Mouse (Mus musculus) midbrain, embryonic 14.5 days (tissue): ENCODE results near the gene Gm20388. TPM values are rescaled to one million over a fixed set of nuclear protein-coding genes. Genes with fewer than 3 reads are reported as not detected.

Source experiments
- ATAC-seq: fragments of 200-750 bp; cut with Nextera tagmentation; 2 replicates; pipeline ENCODE4 v1.8.0; 2017; ENCODE audit warnings: moderate number of reproducible peaks, moderate library complexity; ENCODE audit not compliant: low FRiP score, low TSS enrichment
- DNase-seq: peaks from one replicate; pipeline ENCODE4 v3.0.0-alpha.2; 2015
- H3K27ac ChIP-seq: fragments of 300-500 bp; sonication (generic); replicated peaks from 2 replicates; pipeline ENCODE4 v1.5.1; 2014; ENCODE audit warnings: mild to moderate bottlenecking, low read depth, low read length, moderate library complexity
- H3K27me3 ChIP-seq: fragments of 300-500 bp; sonication (generic); 2 replicates; pipeline ENCODE4 v1.6.1; 2014; ENCODE audit warnings: low read length, control low read depth, mixed read lengths; ENCODE audit not compliant: control insufficient read depth, insufficient read depth
- H3K36me3 ChIP-seq: fragments of 300-500 bp; sonication (generic); 2 replicates; pipeline ENCODE4 v1.6.1; 2014; ENCODE audit warnings: low read length, control low read depth; ENCODE audit not compliant: control insufficient read depth, insufficient read depth
- H3K4me1 ChIP-seq: fragments of 300-500 bp; sonication (generic); 2 replicates; pipeline ENCODE4 v1.6.1; 2014; ENCODE audit warnings: mild to moderate bottlenecking, antibody characterized with exemption, low read length, control low read depth; ENCODE audit not compliant: control insufficient read depth, insufficient read depth
- H3K4me2 ChIP-seq: fragments of 300-500 bp; sonication (generic); 2 replicates; pipeline ENCODE4 v1.6.1; 2014; ENCODE audit warnings: mild to moderate bottlenecking, low read length, moderate library complexity
- H3K4me3 ChIP-seq: fragments of 300-500 bp; sonication (generic); replicated peaks from 2 replicates; pipeline ENCODE4 v1.5.1; 2014; ENCODE audit warnings: low read depth, low read length
- H3K9ac ChIP-seq: fragments of 300-500 bp; sonication (generic); replicated peaks from 2 replicates; pipeline ENCODE4 v1.6.1; 2014; ENCODE audit warnings: mild to moderate bottlenecking, low read length, moderate library complexity
- H3K9me3 ChIP-seq: fragments of 300-500 bp; sonication (generic); 2 replicates; pipeline ENCODE4 v1.6.1; 2016; ENCODE audit warnings: low read length, control low read depth, mixed read lengths; ENCODE audit not compliant: control insufficient read depth
- WGBS: fragments of 180-500 bp; shearing (Covaris S2); extraction: QIAGEN DNeasy Blood & Tissue Kit; methylation state at CpG from one replicate; pipeline ENCODE4 v1.1.7; 2014; 5-methylcytosine and 5-hydroxymethylcytosine counted together
- polyA plus RNA-seq: library from polyadenylated mRNA; unstranded; fragments of >200 nt; fragmentation: Nextera tagmentation; extraction: Ambion mirVana; gene quantifications from 2 replicates; pipeline ENCODE4 v1.2.1, GENCODE M21; 2014

The Gm20388 gene
- polyA plus RNA-seq, 1 experiment from 2014 or later = 4.1 TPM

- Histone ChIP-seq H3K27me3 (no peaks in the 10 kb centered on the region), H3K9me3 (no peaks in the 10 kb centered on the region), H3K36me3 (no peaks in the 10 kb centered on the region), H3K4me1 (no peaks in the 10 kb centered on the region), H3K9ac (no peak overlapping the region), H3K4me3 (no peak overlapping the region), H3K4me2 (no peak overlapping the region), H3K27ac (no peak overlapping the region)
- no peak for ATAC-seq
- no peak for DNase-seq
Measured at GRCm38 (mm10) chr8:119984085-119984484, 73.4 kb downstream of the Gm20388 start.

GRCm38 (mm10) chr8:119986174-119986573 lies 75.5 kb downstream of the Gm20388 start:
- no peak overlapping the region for H3K27ac ChIP-seq
- no peaks in the 10 kb centered on the region for H3K9me3 ChIP-seq
- WGBS = 64% methylated on average over 5 of the region's 5 CpGs
- no peak overlapping the region for H3K4me3 ChIP-seq
- H3K36me3 ChIP-seq = no peaks in the 10 kb centered on the region
- no peaks in the 10 kb centered on the region for H3K4me1 ChIP-seq
- H3K27me3 ChIP-seq = peaks cover 3% of the 10 kb centered on the region; the same call in 1 of the 2 replicates
- ATAC-seq (no peak), DNase-seq (no peak)
- no peak overlapping the region for H3K9ac ChIP-seq
- no peak overlapping the region for H3K4me2 ChIP-seq

GRCm38 (mm10) chr8:119988087-119988486 lies 77.4 kb downstream of the Gm20388 start:
- Histone ChIP-seq H3K4me1 (no peaks in the 10 kb centered on the region), H3K4me3 (no peak overlapping the region), H3K27ac (no peak overlapping the region), H3K27me3 (peaks cover 21% of the 10 kb centered on the region), H3K4me2 (no peak overlapping the region), H3K36me3 (no peaks in the 10 kb centered on the region), H3K9ac (no peak overlapping the region), H3K9me3 (no peaks in the 10 kb centered on the region)
- ATAC-seq (no peak), DNase-seq (no peak)
- 76% methylated on average over 15 of the region's 15 CpGs for WGBS

- H3K4me1 ChIP-seq = no peaks in the 10 kb centered on the region
- H3K9ac ChIP-seq = no peak within 1 kb of the TSS
- H3K4me2 ChIP-seq = peak within 1 kb of the TSS; percentile 57
- no peaks in the 10 kb centered on the region for H3K9me3 ChIP-seq
- under 1% methylated on average over 25 of the region's 25 CpGs for WGBS
- H3K4me3 ChIP-seq = peak within 1 kb of the TSS; percentile 26
- no peaks in the 10 kb centered on the region for H3K36me3 ChIP-seq
- H3K27me3 ChIP-seq = peaks cover 33% of the 10 kb centered on the region
- H3K27ac ChIP-seq = no peak within 1 kb of the TSS
- DNase-seq = peak; percentile 90
- ATAC-seq = peak; percentile 79
Measured at GRCm38 (mm10) chr8:119992249-119992648, 81.6 kb downstream of the Gm20388 start, which contains the start of gene Crispld2. Crispld2 (plus strand) TSS chr8:119992438.

GRCm38 (mm10) chr8:119994114-119994513 lies 83.5 kb downstream of the Gm20388 start:
- 82% methylated on average over 7 of the region's 7 CpGs for WGBS
- H3K9ac ChIP-seq = no peak overlapping the region
- no peak overlapping the region for H3K4me2 ChIP-seq
- H3K9me3 ChIP-seq = no peaks in the 10 kb centered on the region
- ATAC-seq (no peak), DNase-seq (no peak)
- H3K27me3 ChIP-seq = peaks cover 33% of the 10 kb centered on the region
- no peak overlapping the region for H3K4me3 ChIP-seq
- H3K4me1 ChIP-seq = no peaks in the 10 kb centered on the region
- H3K36me3 ChIP-seq = no peaks in the 10 kb centered on the region
- no peak overlapping the region for H3K27ac ChIP-seq

- DNase-seq = no peak
- no peak overlapping the region for H3K4me2 ChIP-seq
- no peak overlapping the region for H3K27ac ChIP-seq
- H3K9me3 ChIP-seq = no peaks in the 10 kb centered on the region
- H3K36me3 ChIP-seq = no peaks in the 10 kb centered on the region
- no peak for ATAC-seq
- H3K27me3 ChIP-seq = peaks cover 33% of the 10 kb centered on the region
- 75% methylated on average over 6 of the region's 6 CpGs for WGBS
- H3K9ac ChIP-seq = no peak overlapping the region
- no peak overlapping the region for H3K4me3 ChIP-seq
- H3K4me1 ChIP-seq = no peaks in the 10 kb centered on the region
Measured at GRCm38 (mm10) chr8:119994556-119994955, 83.9 kb downstream of the Gm20388 start.

GRCm38 (mm10) chr8:119997266-119997665 lies 86.6 kb downstream of the Gm20388 start:
- no peak overlapping the region for H3K4me2 ChIP-seq
- H3K4me1 ChIP-seq = no peaks in the 10 kb centered on the region
- H3K27me3 ChIP-seq = peaks cover 19% of the 10 kb centered on the region
- H3K27ac ChIP-seq = no peak overlapping the region
- DNase-seq (no peak), ATAC-seq (no peak)
- H3K36me3 ChIP-seq = no peaks in the 10 kb centered on the region
- H3K4me3 ChIP-seq = no peak overlapping the region
- WGBS = 89% methylated on average over 4 of the region's 4 CpGs
- no peak overlapping the region for H3K9ac ChIP-seq
- no peaks in the 10 kb centered on the region for H3K9me3 ChIP-seq

GRCm38 (mm10) chr8:120000461-120000860 lies 89.8 kb downstream of the Gm20388 start:
- Histone ChIP-seq H3K27ac (no peak overlapping the region), H3K4me2 (no peak overlapping the region), H3K36me3 (no peaks in the 10 kb centered on the region), H3K9ac (no peak overlapping the region), H3K27me3 (no peaks in the 10 kb centered on the region), H3K4me3 (no peak overlapping the region), H3K4me1 (peaks cover 8% of the 10 kb centered on the region), H3K9me3 (no peaks in the 10 kb centered on the region)
- ATAC-seq = no peak
- no peak for DNase-seq
- 80% methylated on average over 8 of the region's 8 CpGs for WGBS

DNA sequence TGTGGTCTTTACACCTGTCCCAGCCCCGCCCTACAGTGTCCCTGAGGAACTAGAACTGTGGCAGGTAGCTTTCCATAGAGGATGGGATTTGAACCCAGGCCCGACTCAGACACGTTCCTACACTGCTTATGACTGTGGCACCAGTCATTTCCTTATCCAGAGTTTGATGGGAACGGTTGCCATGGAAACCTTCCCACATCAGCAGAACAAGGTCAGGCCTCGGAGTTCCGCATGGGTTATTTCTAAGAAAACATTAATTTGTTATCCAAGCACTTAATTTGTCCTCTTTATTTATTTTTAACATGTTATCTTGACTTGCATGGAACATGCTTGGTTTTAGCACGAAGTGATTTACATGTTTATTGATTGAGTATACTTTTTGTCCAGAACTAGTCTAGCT lies 91.1 kb downstream of the Gm20388 start:
- no peak overlapping the region for H3K4me2 ChIP-seq
- H3K4me1 ChIP-seq = peaks cover 8% of the 10 kb centered on the region
- H3K9ac ChIP-seq = no peak overlapping the region
- H3K27ac ChIP-seq = no peak overlapping the region
- no peaks in the 10 kb centered on the region for H3K27me3 ChIP-seq
- H3K36me3 ChIP-seq = no peaks in the 10 kb centered on the region
- 58% methylated on average over 7 of the region's 7 CpGs for WGBS
- no peaks in the 10 kb centered on the region for H3K9me3 ChIP-seq
- H3K4me3 ChIP-seq = no peak overlapping the region
- ATAC-seq (no peak), DNase-seq (peak; percentile 57)
